Mouse (Mus musculus) limb, embryonic 13.5 days (tissue): ENCODE measurements around the gene Rad23a. TPM values are rescaled to one million over a fixed set of nuclear protein-coding genes. Genes with fewer than 3 reads are reported as not detected.

ENCODE experiments used
- ATAC-seq: fragments of 200-750 bp; cut with Nextera tagmentation; 2 replicates; pipeline ENCODE4 v1.8.0; 2017; ENCODE audit warnings: low read depth, moderate number of reproducible peaks, moderate TSS enrichment; ENCODE audit not compliant: low FRiP score
- H3K27ac ChIP-seq: fragments of 300-500 bp; sonication (generic); 2 replicates; pipeline ENCODE4 v1.5.1; 2015; ENCODE audit warnings: inconsistent platforms, mild to moderate bottlenecking, moderate library complexity
- H3K27me3 ChIP-seq: fragments of 300-500 bp; sonication (generic); 2 replicates; pipeline ENCODE4 v1.6.1; 2015; ENCODE audit warnings: mild to moderate bottlenecking, inconsistent platforms
- H3K36me3 ChIP-seq: fragments of 300-500 bp; sonication (generic); 2 replicates; pipeline ENCODE4 v1.6.1; 2015; ENCODE audit warnings: inconsistent platforms, mild to moderate bottlenecking, moderate library complexity
- H3K4me1 ChIP-seq: fragments of 300-500 bp; sonication (generic); 2 replicates; pipeline ENCODE4 v1.6.1; 2015; ENCODE audit warnings: inconsistent platforms
- H3K4me2 ChIP-seq: fragments of 300-500 bp; sonication (generic); replicated peaks from 2 replicates; pipeline ENCODE4 v1.6.1; 2015; ENCODE audit warnings: inconsistent platforms, mild to moderate bottlenecking, moderate library complexity
- H3K4me3 ChIP-seq: fragments of 300-500 bp; sonication (generic); 2 replicates; pipeline ENCODE4 v1.5.1; 2015; ENCODE audit warnings: moderate library complexity, mild to moderate bottlenecking, inconsistent platforms
- H3K9ac ChIP-seq: fragments of 300-500 bp; sonication (generic); 2 replicates; pipeline ENCODE4 v1.6.1; 2015; ENCODE audit warnings: mild to moderate bottlenecking, inconsistent platforms
- H3K9me3 ChIP-seq: fragments of 300-500 bp; sonication (generic); 2 replicates; pipeline ENCODE4 v1.6.1; 2016; ENCODE audit warnings: inconsistent platforms
- WGBS: fragments of 180-500 bp; shearing (Covaris S2); methylation state at CpG from one replicate; pipeline ENCODE4 v1.1.7; 2015; 5-methylcytosine and 5-hydroxymethylcytosine counted together
- polyA plus RNA-seq: library from polyadenylated mRNA; unstranded; fragments of >200 nt; fragmentation: Nextera tagmentation; extraction: Ambion mirVana; gene quantifications from 2 replicates; pipeline ENCODE4 v1.2.1, GENCODE M21; 2015

The Rad23a gene
- polyA plus RNA-seq, 1 experiment from 2014 or later = 106 TPM

- Histone ChIP-seq H3K4me1 (peaks cover 30% of the 10 kb centered on the region), H3K9me3 (peaks cover 5% of the 10 kb centered on the region), H3K36me3 (no peaks in the 10 kb centered on the region), H3K27ac (no peak overlapping the region), H3K4me3 (no peak overlapping the region), H3K9ac (no peak overlapping the region), H3K4me2 (no peak overlapping the region), H3K27me3 (peaks cover 29% of the 10 kb centered on the region; the same call in 1 of the 2 replicates)
- no peak for ATAC-seq
- 94% methylated on average over 5 of the region's 5 CpGs for WGBS
Measured at GRCm38 (mm10) chr8:84806031-84806430, 34.4 kb downstream of the Rad23a start.

DNA sequence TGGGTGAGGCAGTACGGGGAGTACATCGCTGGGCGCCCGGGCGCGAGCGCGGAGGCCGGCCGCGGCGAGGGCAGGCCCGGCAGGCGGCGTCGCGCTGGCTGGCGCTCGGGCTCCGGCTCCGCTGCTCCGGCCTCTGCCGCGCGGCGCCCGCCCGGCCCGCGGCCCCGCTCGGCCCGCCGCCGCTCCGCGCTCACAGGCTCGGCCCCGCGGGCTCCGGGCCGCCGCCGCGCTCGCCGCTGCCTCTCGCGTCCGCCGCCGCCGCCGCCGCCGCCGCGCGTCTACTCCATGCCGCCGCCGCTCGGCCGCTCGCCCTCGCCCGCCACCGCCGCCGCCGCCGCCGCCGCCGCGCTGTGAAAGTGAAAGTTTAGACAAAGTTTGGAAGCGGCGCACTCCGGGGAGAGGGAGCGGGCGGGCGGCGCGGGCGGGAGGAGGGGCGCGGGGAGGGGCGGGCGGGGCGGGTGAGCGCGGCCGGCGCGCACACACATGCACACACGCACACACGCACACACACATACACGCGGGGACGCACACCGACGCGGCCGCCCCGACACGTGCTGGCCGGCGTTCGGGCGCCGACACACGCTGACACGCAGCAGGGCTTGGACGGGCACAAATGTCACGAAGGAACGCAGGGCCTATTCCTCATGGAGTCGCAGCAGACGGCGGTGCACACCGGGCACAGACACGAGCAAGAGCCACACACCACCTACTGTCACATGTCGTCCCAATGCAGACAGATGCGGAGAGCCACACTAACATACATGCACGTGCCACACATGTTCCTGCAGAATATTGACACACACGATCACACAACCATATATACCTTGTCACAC lies 40.2 kb downstream of the Rad23a start, which contains the start of gene Nfix:
Gene Nfix (minus strand): TSS at position 346 of the 833 bp plus-strand sequence.
- Histone ChIP-seq H3K4me3 (peak within 1 kb of the TSS; percentile 89), H3K36me3 (peaks cover 26% of the 10 kb centered on the region), H3K27me3 (peaks cover 55% of the 10 kb centered on the region), H3K4me1 (peaks cover 61% of the 10 kb centered on the region), H3K27ac (peak within 1 kb of the TSS; percentile 95), H3K9ac (peak within 1 kb of the TSS; percentile 100), H3K9me3 (no peaks in the 10 kb centered on the region), H3K4me2 (peak within 1 kb of the TSS; percentile 98)
- ATAC-seq = peak; percentile 43; the same call in 1 of the 2 replicates
- 2% methylated on average over 62 of the region's 125 CpGs for WGBS

GRCm38 (mm10) chr8:84799136-84799931 lies 41.1 kb downstream of the Rad23a start:
- Histone ChIP-seq H3K4me1 (peaks cover 70% of the 10 kb centered on the region), H3K27ac (peak overlapping the region; percentile 95), H3K27me3 (peaks cover 52% of the 10 kb centered on the region), H3K4me3 (peak overlapping the region; percentile 89), H3K4me2 (peak overlapping the region; percentile 98), H3K36me3 (peaks cover 26% of the 10 kb centered on the region), H3K9ac (peak overlapping the region; percentile 100), H3K9me3 (no peaks in the 10 kb centered on the region)
- under 1% methylated on average over 82 of the region's 108 CpGs for WGBS
- no peak for ATAC-seq

DNA sequence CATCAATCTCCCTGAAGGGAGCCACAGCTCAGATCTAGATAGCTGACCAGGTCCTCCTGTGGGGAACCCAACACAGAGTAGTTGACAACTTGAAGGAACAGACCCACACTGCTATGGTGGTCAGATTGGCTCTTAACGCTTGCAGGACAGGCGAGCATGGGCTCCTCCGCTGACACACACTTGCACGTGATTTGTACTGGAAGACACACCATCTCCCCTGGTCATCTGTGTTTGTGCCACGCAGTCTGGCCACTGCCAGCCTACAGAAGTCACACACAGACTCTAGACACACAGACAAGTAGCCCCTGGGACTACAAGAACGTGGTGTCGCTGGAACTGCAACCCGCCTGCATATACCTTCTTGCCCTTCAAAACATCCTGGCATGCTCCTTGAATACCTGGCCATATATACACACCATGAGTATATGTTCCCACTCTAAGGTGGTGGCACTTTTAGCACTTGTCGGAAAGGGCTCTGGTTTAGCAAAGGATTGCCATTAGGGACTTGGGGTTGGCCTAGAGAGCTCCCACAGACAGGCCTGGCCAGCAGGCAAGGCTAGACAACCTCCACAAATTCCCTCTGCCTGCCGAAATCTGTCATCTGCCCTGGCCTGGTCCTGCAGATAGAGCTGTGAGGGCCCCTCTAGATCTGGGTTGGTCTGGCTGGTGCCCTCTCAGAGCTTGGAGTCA lies 41.9 kb downstream of the Rad23a start:
- Histone ChIP-seq H3K36me3 (peaks cover 26% of the 10 kb centered on the region), H3K4me2 (peak overlapping the region; percentile 98), H3K9ac (peak overlapping the region; percentile 100), H3K4me1 (peaks cover 76% of the 10 kb centered on the region), H3K9me3 (no peaks in the 10 kb centered on the region), H3K4me3 (peak overlapping the region; percentile 89), H3K27me3 (peaks cover 57% of the 10 kb centered on the region), H3K27ac (peak overlapping the region; percentile 95)
- 40% methylated on average over 10 of the region's 10 CpGs for WGBS
- ATAC-seq = no peak

- H3K4me2 ChIP-seq = peak overlapping the region; percentile 98
- ATAC-seq = no peak
- H3K27me3 ChIP-seq = peaks cover 57% of the 10 kb centered on the region
- no peaks in the 10 kb centered on the region for H3K9me3 ChIP-seq
- peak overlapping the region; percentile 89 for H3K4me3 ChIP-seq
- no peak overlapping the region for H3K27ac ChIP-seq
- H3K36me3 ChIP-seq = peaks cover 26% of the 10 kb centered on the region
- peaks cover 76% of the 10 kb centered on the region for H3K4me1 ChIP-seq
- H3K9ac ChIP-seq = peak overlapping the region; percentile 100
- 73% methylated on average over 6 of the region's 6 CpGs for WGBS
Measured at GRCm38 (mm10) chr8:84797971-84798370, 42.5 kb downstream of the Rad23a start.

GRCm38 (mm10) chr8:84797256-84797797 lies 43.1 kb downstream of the Rad23a start:
- ATAC-seq = no peak
- peaks cover 55% of the 10 kb centered on the region for H3K27me3 ChIP-seq

DNA sequence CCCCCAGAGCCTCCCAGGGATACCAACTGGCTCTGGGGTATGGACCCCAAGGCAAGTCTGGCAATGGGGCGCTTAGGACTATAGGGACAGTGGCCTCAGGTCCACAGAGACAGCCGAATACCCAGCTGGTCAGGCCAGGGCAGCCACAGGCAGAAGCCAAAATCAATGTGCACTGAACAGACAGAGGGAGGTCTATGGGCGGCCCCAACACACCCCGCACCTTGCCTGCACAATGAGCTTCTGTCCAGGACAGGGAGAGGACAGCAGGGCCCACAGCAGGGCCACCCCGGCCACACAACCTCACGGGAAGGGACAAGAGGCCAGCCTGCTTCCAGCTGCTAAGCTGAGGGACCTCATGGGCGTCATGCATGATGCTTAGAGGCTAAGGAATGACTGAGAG lies 46.0 kb downstream of the Rad23a start:
- peaks cover 93% of the 10 kb centered on the region for H3K4me1 ChIP-seq
- no peak for ATAC-seq
- 47% methylated on average over 7 of the region's 7 CpGs for WGBS

More at GRCm38 (mm10) chr8:84797256-84797797, 43.1 kb downstream of the Rad23a start:
- peaks cover 76% of the 10 kb centered on the region for H3K4me1 ChIP-seq
- H3K9ac ChIP-seq = peak overlapping the region; percentile 100
- peak overlapping the region; percentile 98 for H3K4me2 ChIP-seq
- peak overlapping the region; percentile 89; the same call in 1 of the 2 replicates for H3K4me3 ChIP-seq
- WGBS = 71% methylated on average over 15 of the region's 15 CpGs
- peaks cover 26% of the 10 kb centered on the region for H3K36me3 ChIP-seq
- no peaks in the 10 kb centered on the region for H3K9me3 ChIP-seq
- no peak overlapping the region for H3K27ac ChIP-seq

DNA sequence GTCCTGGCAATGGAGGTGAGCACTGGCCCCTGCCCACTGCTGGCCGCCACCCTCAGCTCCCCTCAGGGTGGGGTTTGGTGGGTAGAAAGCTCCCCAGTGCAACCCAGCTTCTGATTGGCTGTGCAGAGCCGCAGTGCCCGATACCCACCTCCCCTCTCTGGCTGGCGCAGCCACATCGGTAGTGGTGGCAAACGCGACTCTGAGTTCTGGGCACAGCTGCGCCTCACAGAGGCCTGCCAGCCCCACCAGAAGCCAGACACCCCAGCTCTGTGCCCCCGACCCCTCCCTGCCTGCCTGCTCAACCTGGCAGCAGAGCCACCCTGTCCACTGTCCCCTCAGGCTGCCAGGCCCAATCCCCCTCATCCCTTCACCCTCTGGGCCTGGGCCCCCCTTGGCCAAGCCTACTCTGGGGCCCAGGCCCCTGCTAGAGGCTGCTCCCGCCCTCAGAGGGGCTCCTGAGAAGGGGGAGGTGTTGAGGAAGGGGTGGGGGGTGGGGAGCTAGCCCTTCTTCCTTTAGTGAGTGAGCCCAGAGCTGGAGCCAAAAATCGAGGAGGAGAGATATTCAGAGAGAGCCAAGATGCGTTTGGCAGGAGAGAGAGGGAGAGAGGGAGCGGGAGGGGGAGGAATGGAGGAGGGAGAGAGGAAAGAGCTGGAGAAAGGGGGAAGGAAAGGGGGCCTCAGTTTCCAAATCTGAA lies 46.5 kb downstream of the Rad23a start:
- Histone ChIP-seq H3K27me3 (peaks cover 67% of the 10 kb centered on the region), H3K9me3 (no peaks in the 10 kb centered on the region), H3K27ac (peak overlapping the region; percentile 66), H3K4me2 (peak overlapping the region; percentile 48), H3K36me3 (peaks cover 26% of the 10 kb centered on the region), H3K4me1 (peaks cover 98% of the 10 kb centered on the region), H3K4me3 (peak overlapping the region; percentile 9), H3K9ac (peak overlapping the region; percentile 62)
- peak; percentile 46; the same call in 1 of the 2 replicates for ATAC-seq
- 54% methylated on average over 13 of the region's 13 CpGs for whole genome bisulfite sequencing

More for the DNA sequence above, 46.0 kb downstream of the Rad23a start:
- peak overlapping the region; percentile 48 for H3K4me2 ChIP-seq
- no peaks in the 10 kb centered on the region for H3K9me3 ChIP-seq
- H3K27ac ChIP-seq = peak overlapping the region; percentile 66
- peak overlapping the region; percentile 62 for H3K9ac ChIP-seq
- peaks cover 62% of the 10 kb centered on the region for H3K27me3 ChIP-seq
- peaks cover 26% of the 10 kb centered on the region for H3K36me3 ChIP-seq
- peak overlapping the region; percentile 9; the same call in 1 of the 2 replicates for H3K4me3 ChIP-seq

DNA sequence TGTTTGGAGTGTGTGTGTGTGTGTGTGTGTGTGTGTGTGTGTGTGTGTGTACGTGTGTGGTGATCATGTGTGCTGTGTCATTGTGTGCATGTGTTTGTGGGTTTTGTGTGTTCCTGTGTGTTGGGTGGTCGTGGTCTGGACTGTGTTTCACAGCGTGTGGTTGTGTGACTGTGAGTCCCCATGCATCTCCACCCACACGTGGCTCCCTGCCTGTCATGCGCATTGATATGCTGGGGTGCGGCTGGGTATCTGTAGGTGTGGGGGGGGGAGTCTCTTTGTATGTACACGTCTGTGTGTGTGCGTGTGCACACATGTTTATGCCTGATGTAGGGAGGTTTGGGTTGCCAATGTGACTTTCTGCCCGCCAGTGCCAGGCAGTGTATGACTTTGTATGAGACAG lies 47.3 kb downstream of the Rad23a start:
- H3K36me3 ChIP-seq = peaks cover 25% of the 10 kb centered on the region
- H3K9ac ChIP-seq = no peak overlapping the region
- WGBS = 86% methylated on average over 9 of the region's 9 CpGs
- H3K4me3 ChIP-seq = no peak overlapping the region
- ATAC-seq = no peak
- H3K27me3 ChIP-seq = peaks cover 67% of the 10 kb centered on the region
- no peak overlapping the region for H3K27ac ChIP-seq
- H3K4me2 ChIP-seq = no peak overlapping the region
- no peaks in the 10 kb centered on the region for H3K9me3 ChIP-seq
- H3K4me1 ChIP-seq = peaks cover 98% of the 10 kb centered on the region

DNA sequence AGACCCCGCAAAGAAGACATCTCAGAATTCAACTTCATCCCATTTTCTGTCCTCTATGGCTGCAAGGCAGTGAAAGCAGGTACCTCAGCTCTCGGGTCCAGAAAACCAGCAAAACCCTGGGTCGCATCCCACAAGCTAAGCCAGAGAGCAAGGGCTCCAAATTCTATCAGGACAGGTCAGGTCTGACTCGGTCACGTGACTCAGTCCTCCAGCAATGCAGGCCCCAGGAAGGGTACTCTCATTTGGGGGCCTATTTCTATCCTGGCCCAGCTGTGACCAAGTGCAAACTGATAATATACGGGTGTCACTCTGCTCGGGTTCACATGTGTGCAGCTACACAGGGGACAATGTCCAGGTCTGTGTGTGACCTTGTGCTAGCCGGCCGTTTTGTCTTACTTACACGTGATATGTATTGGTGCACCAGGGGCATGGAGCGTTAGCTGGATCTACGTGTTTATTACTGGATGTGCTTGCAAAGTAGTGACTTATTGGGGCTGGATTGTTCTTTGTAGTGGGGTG lies 48.0 kb downstream of the Rad23a start:
- WGBS = 81% methylated on average over 12 of the region's 12 CpGs
- H3K27ac ChIP-seq = no peak overlapping the region
- no peaks in the 10 kb centered on the region for H3K9me3 ChIP-seq
- H3K4me2 ChIP-seq = no peak overlapping the region
- peaks cover 98% of the 10 kb centered on the region for H3K4me1 ChIP-seq
- no peak overlapping the region for H3K9ac ChIP-seq
- H3K36me3 ChIP-seq = peaks cover 27% of the 10 kb centered on the region
- no peak overlapping the region for H3K4me3 ChIP-seq
- ATAC-seq = no peak
- peaks cover 68% of the 10 kb centered on the region for H3K27me3 ChIP-seq
